Mouse (Mus musculus) urinary bladder, postnatal 36 days (tissue): ENCODE results near the gene Ifitm2.
"Not testable (repeated sequence)": the region's sequence is repeated elsewhere in the genome, so short reads cannot be mapped to it uniquely, and the experiment has no call there.

Experiments
- DNase-seq, 2 experiments: peaks; one replicate each; pipeline ENCODE4 v3.0.0; 2022; ENCODE audit warnings: low spot score in 2 of 2, mixed read lengths in 1 of 2

Gene Ifitm2

GRCm38 (mm10) chr7:140968710-140969109 is 12.9 kb upstream of the Ifitm2 start:
- DNase-seq: not testable (repeated sequence)

GRCm38 (mm10) chr7:140967862-140968591 is 12.2 kb upstream of the Ifitm2 start:
- no peak for DNase-seq

GRCm38 (mm10) chr7:140966921-140967320 is 11.1 kb upstream of the Ifitm2 start, which contains the start of gene Ifitm1:
TSS of gene Ifitm1 (plus strand) at chr7:140967221.
- DNase-seq: no peak

- DNase-seq: no peak
Observed at GRCm38 (mm10) chr7:140962733-140963132, 6.9 kb upstream of the Ifitm2 start.

GRCm38 (mm10) chr7:140961416-140961815 is 5.6 kb upstream of the Ifitm2 start:
- no peak for DNase-seq

- no peak for DNase-seq
Observed at GRCm38 (mm10) chr7:140960026-140960425, 4.2 kb upstream of the Ifitm2 start.

- no peak for DNase-seq
Observed at GRCm38 (mm10) chr7:140959181-140959901, 3.6 kb upstream of the Ifitm2 start.

- DNase-seq: no peak
Observed at GRCm38 (mm10) chr7:140956556-140956869, 726 bp upstream of the Ifitm2 start.

- no peak for DNase-seq
Observed at GRCm38 (mm10) chr7:140955342-140955741, 445 bp downstream of the Ifitm2 start.

GRCm38 (mm10) chr7:140954733-140955071 is 1.1 kb downstream of the Ifitm2 start:
- DNase-seq: no peak

- DNase-seq: no peak
Observed at GRCm38 (mm10) chr7:140953800-140954732, 1.7 kb downstream of the Ifitm2 start.

GRCm38 (mm10) chr7:140953133-140953532 is 2.7 kb downstream of the Ifitm2 start:
- no peak for DNase-seq

- no peak for DNase-seq
Observed at GRCm38 (mm10) chr7:140952441-140952840, 3.3 kb downstream of the Ifitm2 start.

GRCm38 (mm10) chr7:140951765-140952164 is 4.0 kb downstream of the Ifitm2 start:
- no peak for DNase-seq

GRCm38 (mm10) chr7:140951051-140951450 is 4.7 kb downstream of the Ifitm2 start:
- DNase-seq: no peak

- DNase-seq: no peak
Observed at GRCm38 (mm10) chr7:140949824-140950530, 5.8 kb downstream of the Ifitm2 start, which contains the start of gene Ifitm5. TSS of gene Ifitm5 (minus strand) at chr7:140950291.

GRCm38 (mm10) chr7:140949255-140949654 is 6.5 kb downstream of the Ifitm2 start:
- DNase-seq: no peak

- DNase-seq: no peak
Observed at GRCm38 (mm10) chr7:140948161-140948560, 7.6 kb downstream of the Ifitm2 start.

GRCm38 (mm10) chr7:140946980-140947379 is 8.8 kb downstream of the Ifitm2 start:
- DNase-seq: no peak

- no peak for DNase-seq
Observed at GRCm38 (mm10) chr7:140946311-140946710, 9.5 kb downstream of the Ifitm2 start.

- DNase-seq: no peak
Observed at GRCm38 (mm10) chr7:140945247-140945646, 10.5 kb downstream of the Ifitm2 start.

GRCm38 (mm10) chr7:140944236-140944635 is 11.6 kb downstream of the Ifitm2 start:
- DNase-seq: no peak
